Mouse (Mus musculus) A20 (cell line): ENCODE results near the gene Triobp.
A peak's percentile ranks its signal among the peaks of the same experiment; 100 is the strongest.
"Not testable (repeated sequence)": the region's sequence is repeated elsewhere in the genome, so short reads cannot be mapped to it uniquely, and the experiment has no call there.

Experiments
- DNase-seq: peaks from one replicate; pipeline ENCODE4 v3.0.0-alpha.2; 2011; ENCODE audit warnings: low read depth, low spot score

Triobp gene

GRCm38 (mm10) chr15:79030551-79031435 lies 83.3 kb downstream of the Triobp start:
- DNase-seq: peak; percentile 96

GRCm38 (mm10) chr15:79031908-79032307 lies 84.4 kb downstream of the Triobp start:
- DNase-seq: not testable (repeated sequence)

- DNase-seq: peak; percentile 76
These were observed 90.4 kb downstream of the Triobp start for GRCm38 (mm10) chr15:79037913-79038328.

GRCm38 (mm10) chr15:79038331-79038730 lies 90.8 kb downstream of the Triobp start:
- no peak for DNase-seq

GRCm38 (mm10) chr15:79038853-79039252 lies 91.3 kb downstream of the Triobp start:
- DNase-seq: peak; percentile 93

- peak; percentile 62 for DNase-seq
These were observed 93.2 kb downstream of the Triobp start for GRCm38 (mm10) chr15:79040501-79041416.

GRCm38 (mm10) chr15:79041585-79041984 lies 94.1 kb downstream of the Triobp start, which contains the start of gene Galr3:
TSS of gene Galr3 (plus strand) at chr15:79041885.
- DNase-seq: no peak

GRCm38 (mm10) chr15:79042721-79043491 lies 95.4 kb downstream of the Triobp start:
- DNase-seq: no peak

- DNase-seq: no peak
These were observed 97.3 kb downstream of the Triobp start for GRCm38 (mm10) chr15:79044837-79045236.

GRCm38 (mm10) chr15:79048186-79048585 lies 100.7 kb downstream of the Triobp start:
- DNase-seq: no peak

GRCm38 (mm10) chr15:79050160-79050845 lies 102.8 kb downstream of the Triobp start:
- no peak for DNase-seq

- no peak for DNase-seq
These were observed 103.4 kb downstream of the Triobp start for GRCm38 (mm10) chr15:79050964-79051363.

GRCm38 (mm10) chr15:79051461-79052360 lies 104.2 kb downstream of the Triobp start:
- DNase-seq: no peak

- DNase-seq: no peak
These were observed 104.8 kb downstream of the Triobp start for GRCm38 (mm10) chr15:79052366-79052765.
